Mouse (Mus musculus) C2C12 (cell line): ENCODE measurements around the gene Ppp2r5c.

Experiments
- CEBPB ChIP-seq: IDR thresholded peaks from one replicate; pipeline ENCODE4 v1.6.1; 2011; ENCODE audit warnings: low read depth, mild to moderate bottlenecking, control low read depth, moderate library complexity
- CTCF ChIP-seq: IDR thresholded peaks from one replicate; pipeline ENCODE4 v1.5.1; 2011; ENCODE audit not compliant: control insufficient read depth, insufficient read depth, insufficient read length
- FOSL1 ChIP-seq: IDR thresholded peaks from one replicate; pipeline ENCODE4 v1.8.0; 2011; ENCODE audit warnings: mild to moderate bottlenecking, low read length; ENCODE audit not compliant: poor library complexity, insufficient read depth, severe bottlenecking
- MAX ChIP-seq: IDR thresholded peaks from one replicate; pipeline ENCODE4 v1.6.1; 2011; ENCODE audit warnings: mild to moderate bottlenecking, control low read depth
- MYOD1 ChIP-seq: IDR thresholded peaks from one replicate; pipeline ENCODE4 v1.6.1; 2011; ENCODE audit warnings: low read depth; ENCODE audit not compliant: control insufficient read depth, insufficient read length
- MYOG ChIP-seq: IDR thresholded peaks from one replicate; pipeline ENCODE4 v1.6.1; 2011; ENCODE audit not compliant: control insufficient read depth, insufficient read length; ENCODE audit errors: extremely low read depth
- USF1 ChIP-seq: IDR thresholded peaks from one replicate; pipeline ENCODE4 v1.6.1; 2011; ENCODE audit warnings: low read depth, mild to moderate bottlenecking, control low read depth, moderate library complexity

GRCm38 (mm10) chr12:110533151-110533550 is 86.2 kb downstream of the Ppp2r5c start:
- TF ChIP-seq CTCF = no peak
- TF ChIP-seq MAX = no peak
- TF ChIP-seq CEBPB = no peak
- no peak for TF ChIP-seq USF1
- no peak for TF ChIP-seq MYOG
- TF ChIP-seq MYOD1 = no peak
- no peak for TF ChIP-seq FOSL1
